Mouse (Mus musculus): Measurements from ENCODE around the gene Mbd6. TPM values are rescaled to one million over a fixed set of nuclear protein-coding genes. Genes with fewer than 3 reads are reported as not detected.

Mbd6 gene
- polyA plus RNA-seq (2014; fragmentation: Illumina TruSeq; extraction: RNeasy Lipid Tissue Mini Kit (QIAGEN cat#74804)) = 3.0 TPM

GRCm38 (mm10) chr10:127288800-127289572, at the start of gene Mbd6:
Gene Mbd6, minus strand, starts transcription at chr10:127289018.

GRCm38 (mm10) chr10:127321621-127322020, 32.8 kb upstream of the Mbd6 start, which contains the start of gene Arhgap9:
Gene Arhgap9, plus strand, starts transcription at chr10:127321964.

GRCm38 (mm10) chr10:127311476-127312355, 22.9 kb upstream of the Mbd6 start, which contains the start of gene Mars:
Gene Mars, minus strand, starts transcription at chr10:127311786.

GRCm38 (mm10) chr10:127266112-127267091, 22.4 kb downstream of the Mbd6 start, which contains the start of gene Dctn2:
Gene Dctn2, plus strand, starts transcription at chr10:127266368.

GRCm38 (mm10) chr10:127262548-127263398, 26.0 kb downstream of the Mbd6 start, which contains the start of gene Kif5a:
Gene Kif5a, minus strand, starts transcription at chr10:127263348.

Other genes starting within 250 kb of the Mbd6 start
- gene Mettl1, start 247.6 kb downstream of the Mbd6 start, polyA plus RNA-seq (2014; fragmentation: Illumina TruSeq; extraction: RNeasy Lipid Tissue Mini Kit (QIAGEN cat#74804)) = 4.7 TPM
- gene Eef1akmt3, start 247.5 kb downstream of the Mbd6 start, polyA plus RNA-seq (2014; fragmentation: Illumina TruSeq; extraction: RNeasy Lipid Tissue Mini Kit (QIAGEN cat#74804)) = 0.26 TPM
- gene Cyp27b1, start 240.8 kb downstream of the Mbd6 start, polyA plus RNA-seq (2014; fragmentation: Illumina TruSeq; extraction: RNeasy Lipid Tissue Mini Kit (QIAGEN cat#74804)) = not detected
- gene March9, start 228.8 kb downstream of the Mbd6 start, polyA plus RNA-seq (2014; fragmentation: Illumina TruSeq; extraction: RNeasy Lipid Tissue Mini Kit (QIAGEN cat#74804)) = 3.0 TPM
- 50.1 TPM for gene Cdk4, start 225.5 kb downstream of the Mbd6 start, polyA plus RNA-seq (2014; fragmentation: Illumina TruSeq; extraction: RNeasy Lipid Tissue Mini Kit (QIAGEN cat#74804))
- 60.6 TPM for gene Tspan31, start 218.8 kb downstream of the Mbd6 start, polyA plus RNA-seq (2014; fragmentation: Illumina TruSeq; extraction: RNeasy Lipid Tissue Mini Kit (QIAGEN cat#74804))
- 0.23 TPM for gene Agap2, start 213.7 kb downstream of the Mbd6 start, polyA plus RNA-seq (2014; fragmentation: Illumina TruSeq; extraction: RNeasy Lipid Tissue Mini Kit (QIAGEN cat#74804))
- gene Os9, start 167.9 kb downstream of the Mbd6 start, polyA plus RNA-seq (2014; fragmentation: Illumina TruSeq; extraction: RNeasy Lipid Tissue Mini Kit (QIAGEN cat#74804)) = 8.6 TPM
- 0.31 TPM for gene B4galnt1, start 123.8 kb downstream of the Mbd6 start, polyA plus RNA-seq (2014; fragmentation: Illumina TruSeq; extraction: RNeasy Lipid Tissue Mini Kit (QIAGEN cat#74804))
- not detected for gene Slc26a10, start 108.4 kb downstream of the Mbd6 start, polyA plus RNA-seq (2014; fragmentation: Illumina TruSeq; extraction: RNeasy Lipid Tissue Mini Kit (QIAGEN cat#74804))
- gene Arhgef25, start 98.9 kb downstream of the Mbd6 start, polyA plus RNA-seq (2014; fragmentation: Illumina TruSeq; extraction: RNeasy Lipid Tissue Mini Kit (QIAGEN cat#74804)) = 18.3 TPM
- 2.9 TPM for gene Dtx3, start 93.3 kb downstream of the Mbd6 start, polyA plus RNA-seq (2014; fragmentation: Illumina TruSeq; extraction: RNeasy Lipid Tissue Mini Kit (QIAGEN cat#74804))
- gene Pip4k2c, start 77.4 kb downstream of the Mbd6 start, polyA plus RNA-seq (2014; fragmentation: Illumina TruSeq; extraction: RNeasy Lipid Tissue Mini Kit (QIAGEN cat#74804)) = 11.7 TPM
- gene Kif5a, start 25.7 kb downstream of the Mbd6 start, polyA plus RNA-seq (2014; fragmentation: Illumina TruSeq; extraction: RNeasy Lipid Tissue Mini Kit (QIAGEN cat#74804)) = 0.26 TPM
- 16.8 TPM for gene Dctn2, start 22.6 kb downstream of the Mbd6 start, polyA plus RNA-seq (2014; fragmentation: Illumina TruSeq; extraction: RNeasy Lipid Tissue Mini Kit (QIAGEN cat#74804))
- gene Mars, start 22.8 kb upstream of the Mbd6 start, polyA plus RNA-seq (2014; fragmentation: Illumina TruSeq; extraction: RNeasy Lipid Tissue Mini Kit (QIAGEN cat#74804)) = 11.4 TPM
- gene Arhgap9, start 32.9 kb upstream of the Mbd6 start, polyA plus RNA-seq (2014; fragmentation: Illumina TruSeq; extraction: RNeasy Lipid Tissue Mini Kit (QIAGEN cat#74804)) = 0.20 TPM
- 0.48 TPM for gene Gli1, start 53.0 kb upstream of the Mbd6 start, polyA plus RNA-seq (2014; fragmentation: Illumina TruSeq; extraction: RNeasy Lipid Tissue Mini Kit (QIAGEN cat#74804))
- gene Inhbe, start 65.4 kb upstream of the Mbd6 start, polyA plus RNA-seq (2014; fragmentation: Illumina TruSeq; extraction: RNeasy Lipid Tissue Mini Kit (QIAGEN cat#74804)) = not detected
- not detected for gene Inhbc, start 81.4 kb upstream of the Mbd6 start, polyA plus RNA-seq (2014; fragmentation: Illumina TruSeq; extraction: RNeasy Lipid Tissue Mini Kit (QIAGEN cat#74804))
- 379 TPM for gene R3hdm2, start 91.3 kb upstream of the Mbd6 start, polyA plus RNA-seq (2014; fragmentation: Illumina TruSeq; extraction: RNeasy Lipid Tissue Mini Kit (QIAGEN cat#74804))
- gene Stac3, start 212.7 kb upstream of the Mbd6 start, polyA plus RNA-seq (2014; fragmentation: Illumina TruSeq; extraction: RNeasy Lipid Tissue Mini Kit (QIAGEN cat#74804)) = not detected
- not detected for gene Ndufa4l2, start 225.9 kb upstream of the Mbd6 start, polyA plus RNA-seq (2014; fragmentation: Illumina TruSeq; extraction: RNeasy Lipid Tissue Mini Kit (QIAGEN cat#74804))
- gene Shmt2, start 233.4 kb upstream of the Mbd6 start, polyA plus RNA-seq (2014; fragmentation: Illumina TruSeq; extraction: RNeasy Lipid Tissue Mini Kit (QIAGEN cat#74804)) = 2.8 TPM
- not detected for gene Nxph4, start 245.5 kb upstream of the Mbd6 start, polyA plus RNA-seq (2014; fragmentation: Illumina TruSeq; extraction: RNeasy Lipid Tissue Mini Kit (QIAGEN cat#74804))

All from ovary, adult 10 weeks (tissue).